Mouse (Mus musculus) embryonic stem cell, embryonic (primary cell): ENCODE measurements at regions not wholly inside any gene's neighbourhood (a gene's known extent, or its start where the extent isn't known, plus 50 kb on each side); places are given as distances from the start of the nearest gene placed in this dataset.
"Not testable (repeated sequence)": the region's sequence is repeated elsewhere in the genome, so short reads cannot be mapped to it uniquely, and the experiment has no call there.

Experiments
- CTCF ChIA-PET, 4 experiments: fragments of 300-600 bp in 2 of 4; fragments of 350-600 bp in 2 of 4; sonication (Branson Sonifier 250); formaldehyde crosslinking; loops; one replicate each; lab custom pipeline; 2022; ENCODE audit warnings: inconsistent platforms in 2 of 4; lab: Charles Lee
- POLR2A ChIA-PET, 4 experiments: fragments of 300-600 bp in 2 of 4; fragments of 350-600 bp in 2 of 4; sonication (Branson Sonifier 250); formaldehyde crosslinking; loops; one replicate each; lab custom pipeline; 2022; ENCODE audit warnings: antibody characterized with exemption in 4 of 4, inconsistent platforms in 1 of 4; lab: Charles Lee

GRCm38 (mm10) chr4:153603056-153603840, 120.6 kb upstream of the Ajap1 start:
- POLR2A ChIA-PET: interaction anchor here in 2 of 4 experiments (0.5 to 1.1 kb wide), 3 partner anchors 12 to 1879 kb away, joined by 3 to 4 read pairs (median 3); no protein-coding TSS in a partner anchor

GRCm38 (mm10) chr4:153603936-153604335, 121.3 kb upstream of the Ajap1 start:
- ChIA-PET CTCF (interaction anchor here in 3 of 4 experiments (0.7 to 1.2 kb wide), 3 partner anchors 15 to 957 kb away, joined by 3 to 5 read pairs (median 3); no protein-coding TSS in a partner anchor), POLR2A (interaction anchor here in 2 of 4 experiments (0.7 to 1.1 kb wide), 2 partner anchors 11 to 28 kb away, joined by 3 to 4 read pairs; no protein-coding TSS in a partner anchor)

More at GRCm38 (mm10) chr4:153603056-153603840, 120.6 kb upstream of the Ajap1 start:
- CTCF ChIA-PET: interaction anchor here in 3 of 4 experiments (0.7 to 1.2 kb wide), 3 partner anchors 16 to 956 kb away, joined by 3 to 5 read pairs (median 3); no protein-coding TSS in a partner anchor

GRCm38 (mm10) chr4:153604695-153605485, 122.3 kb upstream of the Ajap1 start:
- ChIA-PET POLR2A (interaction anchor here in 2 of 4 experiments (0.6 kb wide), 2 partner anchors 14 to 892 kb away, joined by 3 to 4 read pairs; no protein-coding TSS in a partner anchor), CTCF (no interaction called here)

- CTCF ChIA-PET: no interaction called here
- POLR2A ChIA-PET: interaction anchor here in 1 of 4 experiments (0.7 to 1.2 kb wide), 3 partner anchors 12 to 44 kb away, joined by 3 to 4 read pairs (median 3); no protein-coding TSS in a partner anchor
These were observed 133.4 kb upstream of the Ajap1 start for GRCm38 (mm10) chr4:153616058-153616457.

- ChIA-PET POLR2A (interaction anchor here in 1 of 4 experiments (1.2 kb wide), 1 partner anchor 13 kb away, joined by 3 read pairs; no protein-coding TSS in a partner anchor), CTCF (no interaction called here)
These were observed 134.3 kb upstream of the Ajap1 start for GRCm38 (mm10) chr4:153616938-153617337.

GRCm38 (mm10) chr4:153620871-153621270, 138.3 kb upstream of the Ajap1 start:
- CTCF ChIA-PET: no interaction called here

GRCm38 (mm10) chr4:153631161-153631560, 148.6 kb upstream of the Ajap1 start:
- ChIA-PET POLR2A (interaction anchor here (0.7 to 2.3 kb wide), 7 partner anchors 9 to 228 kb away, joined by 3 to 6 read pairs (median 4); no protein-coding TSS in a partner anchor), CTCF (interaction anchor here in 1 of 4 experiments (0.6 kb wide), 1 partner anchor 1206 kb away, joined by 3 read pairs; the partner anchor contains the start of gene Ttc34)

More at GRCm38 (mm10) chr4:153620871-153621270, 138.3 kb upstream of the Ajap1 start:
- POLR2A ChIA-PET: interaction anchor here in 1 of 4 experiments (0.7 to 1.2 kb wide), 2 partner anchors 10 to 36 kb away, joined by 3 to 5 read pairs; no protein-coding TSS in a partner anchor

- ChIA-PET POLR2A (interaction anchor here (0.7 to 2.3 kb wide), 12 partner anchors 14 to 227 kb away, joined by 3 to 6 read pairs (median 4); no protein-coding TSS in a partner anchor), CTCF (no interaction called here)
These were observed 149.4 kb upstream of the Ajap1 start for GRCm38 (mm10) chr4:153632056-153632455.

GRCm38 (mm10) chr4:153632551-153632950, 149.9 kb upstream of the Ajap1 start:
- ChIA-PET CTCF (no interaction called here), POLR2A (interaction anchor here in 3 of 4 experiments (0.6 to 2.3 kb wide), 10 partner anchors 14 to 858 kb away, joined by 3 to 6 read pairs (median 3); no protein-coding TSS in a partner anchor)

GRCm38 (mm10) chr4:153633260-153633659, 150.6 kb upstream of the Ajap1 start:
- CTCF ChIA-PET: no interaction called here
- POLR2A ChIA-PET: interaction anchor here in 2 of 4 experiments (0.7 to 2.3 kb wide), 3 partner anchors 74 to 859 kb away, joined by 3 to 6 read pairs (median 3); no protein-coding TSS in a partner anchor

GRCm38 (mm10) chr4:153634221-153634881, 151.7 kb upstream of the Ajap1 start:
- ChIA-PET POLR2A (interaction anchor here in 2 of 4 experiments (0.6 to 0.7 kb wide), 3 partner anchors 24 to 575 kb away, joined by 3 to 4 read pairs (median 3); no protein-coding TSS in a partner anchor), CTCF (no interaction called here)

GRCm38 (mm10) chr4:153637989-153638388, 155.4 kb upstream of the Ajap1 start:
- CTCF ChIA-PET: interaction anchor here in 1 of 4 experiments (0.6 kb wide), 1 partner anchor 1140 kb away, joined by 6 read pairs; no protein-coding TSS in a partner anchor
- POLR2A ChIA-PET: no interaction called here

GRCm38 (mm10) chr4:153651849-153652248, 169.2 kb upstream of the Ajap1 start:
- POLR2A ChIA-PET: no interaction called here
- CTCF ChIA-PET: no interaction called here

GRCm38 (mm10) chr4:153652841-153653240, 170.2 kb upstream of the Ajap1 start:
- POLR2A ChIA-PET: interaction anchor here in 1 of 4 experiments (1.0 kb wide), 1 partner anchor 13 kb away, joined by 4 read pairs; no protein-coding TSS in a partner anchor

GRCm38 (mm10) chr4:153662731-153663130, 180.1 kb upstream of the Ajap1 start:
- ChIA-PET POLR2A (no interaction called here), CTCF (no interaction called here)

More at GRCm38 (mm10) chr4:153652841-153653240, 170.2 kb upstream of the Ajap1 start:
- CTCF ChIA-PET: interaction anchor here in 1 of 4 experiments (0.6 kb wide), 1 partner anchor 116 kb away, joined by 5 read pairs; no protein-coding TSS in a partner anchor

- POLR2A ChIA-PET, CTCF ChIA-PET: not testable (repeated sequence)
These were observed 184.1 kb upstream of the Ajap1 start for GRCm38 (mm10) chr4:153666626-153667236.

- ChIA-PET CTCF (no interaction called here), POLR2A (no interaction called here)
These were observed 186.5 kb upstream of the Ajap1 start for GRCm38 (mm10) chr4:153669070-153669469.
